14 mouse cellular contexts compared by ENCODE assay signal in genomic region chr16:38672947-38673346, GRCm38 (mm10). TPM values are rescaled to one million over a fixed set of nuclear protein-coding genes. Genes with fewer than 3 reads are reported as not detected.
DNase-seq lines count a peak whose midpoint lies in the region; ATAC-seq lines count a peak whose summit lies in the region.
"Had no signal": no experiment of that assay in that cellular context is flagged by ENCODE, and none has a peak within 500 bp of the region (broad histone marks: within the 10 kb centered on the region; RNA-seq: fewer than 3 reads in every experiment).

No protein-coding gene starts in this region.

- H3K27ac ChIP-seq in forebrain, embryonic 14.5 days (ENCODE audit: low read depth, low read length): peak overlapping the region; percentile 58; the same call in 1 of the 2 replicates
- H3K27ac ChIP-seq in forebrain, embryonic 15.5 days (replicated peaks): no peak overlapping the region
- no peak overlapping the region for H3K27ac ChIP-seq in intestine, embryonic 14.5 days (ENCODE audit: low read depth)
- no peak overlapping the region for H3K27ac ChIP-seq in intestine, embryonic 15.5 days
- H3K27ac ChIP-seq in hindbrain, embryonic 10.5 days: peak overlapping the region; percentile 88
- H3K27ac ChIP-seq in midbrain, embryonic 15.5 days: peak overlapping the region; percentile 62
- H3K27ac ChIP-seq: liver, embryonic 15.5 days; macrophage had no signal

- H3K4me3 ChIP-seq in forebrain, embryonic 14.5 days (ENCODE audit: low read depth, low read length): no peak overlapping the region
- no peak overlapping the region for H3K4me3 ChIP-seq in forebrain, embryonic 15.5 days
- H3K4me3 ChIP-seq in intestine, embryonic 14.5 days (ENCODE audit: low read depth, low read length): no peak overlapping the region
- no peak overlapping the region for H3K4me3 ChIP-seq in intestine, embryonic 15.5 days (replicated peaks)
- H3K4me3 ChIP-seq in hindbrain, embryonic 10.5 days: no peak overlapping the region
- no peak overlapping the region for H3K4me3 ChIP-seq in midbrain, embryonic 15.5 days
- H3K4me3 ChIP-seq: liver, embryonic 15.5 days; myocyte had no signal

- H3K4me2 ChIP-seq in forebrain, embryonic 14.5 days (ENCODE audit: low read length): no peak overlapping the region
- H3K4me2 ChIP-seq in forebrain, embryonic 15.5 days (replicated peaks): no peak overlapping the region
- no peak overlapping the region for H3K4me2 ChIP-seq in intestine, embryonic 14.5 days (ENCODE audit: low read length)
- H3K4me2 ChIP-seq in intestine, embryonic 15.5 days (replicated peaks): no peak overlapping the region
- no peak overlapping the region for H3K4me2 ChIP-seq in midbrain, embryonic 15.5 days
- H3K4me2 ChIP-seq: liver, embryonic 15.5 days had no signal

- 95% methylated on average over 7 of the region's 7 CpGs for WGBS in forebrain, embryonic 14.5 days
- WGBS in forebrain, embryonic 15.5 days: 93% methylated on average over 7 of the region's 7 CpGs
- WGBS in intestine, embryonic 14.5 days: 84% methylated on average over 7 of the region's 7 CpGs
- 82% methylated on average over 7 of the region's 7 CpGs for WGBS in intestine, embryonic 15.5 days
- 92% methylated on average over 7 of the region's 7 CpGs for WGBS in hindbrain, embryonic 10.5 days
- 83% methylated on average over 7 of the region's 7 CpGs for WGBS in midbrain, embryonic 15.5 days

- H3K9me3 ChIP-seq in forebrain, embryonic 14.5 days (replicated peaks; ENCODE audit: control insufficient read depth, low read length): no peaks in the 10 kb centered on the region
- no peaks in the 10 kb centered on the region for H3K9me3 ChIP-seq in forebrain, embryonic 15.5 days
- H3K9me3 ChIP-seq in intestine, embryonic 14.5 days (ENCODE audit: control insufficient read depth, low read length): no peaks in the 10 kb centered on the region
- H3K9me3 ChIP-seq in intestine, embryonic 15.5 days: no peaks in the 10 kb centered on the region
- no peaks in the 10 kb centered on the region for H3K9me3 ChIP-seq in hindbrain, embryonic 10.5 days
- no peaks in the 10 kb centered on the region for H3K9me3 ChIP-seq in midbrain, embryonic 15.5 days
- H3K9me3 ChIP-seq: liver, embryonic 15.5 days had no signal

- no peak for ATAC-seq in forebrain, embryonic 14.5 days
- ATAC-seq in forebrain, embryonic 15.5 days (replicated peaks): no peak
- no peak for ATAC-seq in intestine, embryonic 14.5 days (replicated peaks; ENCODE audit: low FRiP score, low TSS enrichment, low read depth)
- ATAC-seq in intestine, embryonic 15.5 days: no peak
- ATAC-seq in midbrain, embryonic 15.5 days (replicated peaks): no peak

- no peak for DNase-seq in forebrain, embryonic 14.5 days (ENCODE audit: low spot score)
- DNase-seq in intestine, embryonic 14.5 days (ENCODE audit: low spot score): peak; percentile 38
- DNase-seq in hindbrain, embryonic 10.5 days (ENCODE audit: low spot score): no peak
- DNase-seq in embryo, embryonic 9.5 days (ENCODE audit: extremely low spot score): no peak
- no peak for DNase-seq in thymus, postnatal 0 days (ENCODE audit: low spot score)
- DNase-seq: adrenal gland, postnatal 36 days; kidney, adult 9 months; thymus, adult 18-20 months had no signal

- H3K27me3 ChIP-seq in forebrain, embryonic 14.5 days (replicated peaks; ENCODE audit: control insufficient read depth, insufficient read depth, low read length): no peaks in the 10 kb centered on the region
- H3K27me3 ChIP-seq in forebrain, embryonic 15.5 days: no peaks in the 10 kb centered on the region
- no peaks in the 10 kb centered on the region for H3K27me3 ChIP-seq in intestine, embryonic 14.5 days (replicated peaks; ENCODE audit: control insufficient read depth, insufficient read depth, low read length)
- no peaks in the 10 kb centered on the region for H3K27me3 ChIP-seq in intestine, embryonic 15.5 days (replicated peaks)
- no peaks in the 10 kb centered on the region for H3K27me3 ChIP-seq in hindbrain, embryonic 10.5 days (ENCODE audit: insufficient read depth, poor library complexity, severe bottlenecking)
- no peaks in the 10 kb centered on the region for H3K27me3 ChIP-seq in midbrain, embryonic 15.5 days (replicated peaks)
- H3K27me3 ChIP-seq: liver, embryonic 15.5 days had no signal

- H3K36me3 ChIP-seq in forebrain, embryonic 14.5 days (ENCODE audit: control insufficient read depth, insufficient read depth, low read length): no peaks in the 10 kb centered on the region
- no peaks in the 10 kb centered on the region for H3K36me3 ChIP-seq in forebrain, embryonic 15.5 days
- H3K36me3 ChIP-seq in intestine, embryonic 14.5 days (ENCODE audit: control insufficient read depth, insufficient read depth, low read length): no peaks in the 10 kb centered on the region
- no peaks in the 10 kb centered on the region for H3K36me3 ChIP-seq in intestine, embryonic 15.5 days
- H3K36me3 ChIP-seq in hindbrain, embryonic 10.5 days: no peaks in the 10 kb centered on the region
- H3K36me3 ChIP-seq in midbrain, embryonic 15.5 days (replicated peaks): no peaks in the 10 kb centered on the region
- H3K36me3 ChIP-seq: liver, embryonic 15.5 days had no signal

- H3K4me1 ChIP-seq in forebrain, embryonic 14.5 days (ENCODE audit: control insufficient read depth, insufficient read depth, low read length): peaks cover 11% of the 10 kb centered on the region; the same call in 1 of the 2 replicates
- H3K4me1 ChIP-seq in forebrain, embryonic 15.5 days: peaks cover 16% of the 10 kb centered on the region
- peaks cover 8% of the 10 kb centered on the region for H3K4me1 ChIP-seq in intestine, embryonic 14.5 days (replicated peaks; ENCODE audit: control insufficient read depth, insufficient read depth, low read length)
- no peaks in the 10 kb centered on the region for H3K4me1 ChIP-seq in intestine, embryonic 15.5 days (replicated peaks)
- H3K4me1 ChIP-seq in hindbrain, embryonic 10.5 days (replicated peaks): peaks cover 38% of the 10 kb centered on the region
- H3K4me1 ChIP-seq in midbrain, embryonic 15.5 days: peaks cover 15% of the 10 kb centered on the region
- H3K4me1 ChIP-seq: liver, embryonic 15.5 days had no signal

- no peak overlapping the region for H3K9ac ChIP-seq in forebrain, embryonic 14.5 days (ENCODE audit: low read length)
- no peak overlapping the region for H3K9ac ChIP-seq in forebrain, embryonic 15.5 days (replicated peaks)
- no peak overlapping the region for H3K9ac ChIP-seq in intestine, embryonic 14.5 days (ENCODE audit: low read length)
- H3K9ac ChIP-seq in intestine, embryonic 15.5 days: no peak overlapping the region
- no peak overlapping the region for H3K9ac ChIP-seq in midbrain, embryonic 15.5 days
- H3K9ac ChIP-seq: liver, embryonic 15.5 days had no signal

RNA-seq across cellular contexts. Expression of gene Arhgap31, which starts 40.1 kb away (rescaled TPM):
- polyA plus RNA-seq in forebrain, embryonic 14.5 days (2014; fragmentation: Nextera tagmentation; extraction: Ambion mirVana): 2.5 and 3.6 TPM in 2 replicates
- polyA plus RNA-seq in forebrain, embryonic 15.5 days (2015; fragmentation: Nextera tagmentation; extraction: Ambion mirVana): 3.4 and 3.6 TPM in 2 replicates
- polyA plus RNA-seq in intestine, embryonic 14.5 days (2014; fragmentation: Nextera tagmentation; extraction: Ambion mirVana): 10.9 and 11.7 TPM in 2 replicates
- polyA plus RNA-seq in intestine, embryonic 15.5 days (2015; fragmentation: Nextera tagmentation; extraction: Ambion mirVana): 6.8 and 7.6 TPM in 2 replicates
- polyA plus RNA-seq in hindbrain, embryonic 10.5 days (2016; fragmentation: Nextera tagmentation; extraction: Ambion mirVana): 8.8 and 9.0 TPM in 2 replicates
- 5.8 and 6.1 TPM in 2 replicates for polyA plus RNA-seq in midbrain, embryonic 15.5 days (2015; fragmentation: Nextera tagmentation; extraction: Ambion mirVana)
- polyA plus RNA-seq in thymus, postnatal 0 days (2015; fragmentation: Nextera tagmentation; extraction: Ambion mirVana): 3.9 and 5.7 TPM in 2 replicates

Comparison
In these comparisons a context has a peak if more than half of its experiments do, and no peak if none do; other contexts are left out.
1. H3K27ac ChIP-seq: peak in forebrain, embryonic 14.5 days (single experiment), hindbrain, embryonic 10.5 days (single experiment) and midbrain, embryonic 15.5 days (single experiment); none in forebrain, embryonic 15.5 days (single experiment), intestine, embryonic 14.5 days (single experiment) and intestine, embryonic 15.5 days (single experiment).